Mouse (Mus musculus) olfactory bulb, adult 2 months (tissue): ENCODE measurements around the gene Camta1.

Experiments used
- CTCF ChIP-seq: fragments of 200-500 bp; IDR thresholded peaks from 2 replicates; pipeline ENCODE4 v1.5.1; 2012; ENCODE audit warnings: low read depth, mild to moderate bottlenecking, low read length, moderate library complexity; ENCODE audit not compliant: insufficient read depth
- POLR2A ChIP-seq: fragments of 200-500 bp; IDR thresholded peaks from 2 replicates; pipeline ENCODE4 v1.6.1; 2012; ENCODE audit warnings: mild to moderate bottlenecking, low read depth, low read length, moderate library complexity; ENCODE audit not compliant: insufficient read depth

GRCm38 (mm10) chr4:151242751-151243150, 618.9 kb downstream of the Camta1 start:
- TF ChIP-seq POLR2A (no peak), CTCF (no peak)
